Mouse (Mus musculus) right cerebral cortex, postnatal 10 days (tissue): ENCODE measurements at regions not wholly inside any gene's neighbourhood (a gene's known extent, or its start where the extent isn't known, plus 50 kb on each side); places are given as distances from the start of the nearest gene placed in this dataset.

Experiments used
- DNase-seq, 2 experiments: peaks; one replicate each; pipeline ENCODE4 v3.0.0; 2021; ENCODE audit warnings: low spot score in 2 of 2

- no peak for DNase-seq
These were observed 72.6 kb upstream of the Intu start for GRCm38 (mm10) chr3:40458490-40458889.

- no peak for DNase-seq
These were observed 67.6 kb upstream of the Intu start for GRCm38 (mm10) chr3:40463446-40463845.

- no peak for DNase-seq
These were observed 61.0 kb upstream of the Intu start for GRCm38 (mm10) chr3:40470101-40470500.

GRCm38 (mm10) chr3:40472766-40473165, 58.3 kb upstream of the Intu start:
- no peak for DNase-seq

GRCm38 (mm10) chr3:40480258-40480951, 50.7 kb upstream of the Intu start:
- DNase-seq = no peak
